Mouse (Mus musculus) heart, adult 11 months (tissue): ENCODE measurements around the gene Ldlrad3.

ENCODE experiments used
- DNase-seq: peaks from one replicate; pipeline ENCODE4 v3.0.0; 2022

The Ldlrad3 gene

DNA sequence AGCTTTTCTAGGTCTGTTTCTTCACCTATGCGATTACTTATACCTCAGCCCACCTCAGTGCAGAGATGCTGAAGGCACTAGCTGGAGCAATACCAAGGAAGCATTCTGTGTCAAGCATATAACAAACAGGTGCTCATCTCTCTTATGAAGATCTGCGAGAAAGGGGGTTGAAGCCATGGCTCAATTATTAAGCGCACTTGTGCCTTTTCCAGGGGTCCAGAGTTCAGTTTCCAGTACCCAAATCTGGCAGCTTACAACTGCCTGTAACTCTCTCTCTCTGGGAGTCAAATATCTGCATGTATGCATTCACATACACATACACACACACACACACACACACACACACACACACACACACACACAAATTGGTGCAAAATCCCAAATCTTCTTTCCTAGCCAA lies 72.4 kb downstream of the Ldlrad3 start:
- DNase-seq: no peak

DNA sequence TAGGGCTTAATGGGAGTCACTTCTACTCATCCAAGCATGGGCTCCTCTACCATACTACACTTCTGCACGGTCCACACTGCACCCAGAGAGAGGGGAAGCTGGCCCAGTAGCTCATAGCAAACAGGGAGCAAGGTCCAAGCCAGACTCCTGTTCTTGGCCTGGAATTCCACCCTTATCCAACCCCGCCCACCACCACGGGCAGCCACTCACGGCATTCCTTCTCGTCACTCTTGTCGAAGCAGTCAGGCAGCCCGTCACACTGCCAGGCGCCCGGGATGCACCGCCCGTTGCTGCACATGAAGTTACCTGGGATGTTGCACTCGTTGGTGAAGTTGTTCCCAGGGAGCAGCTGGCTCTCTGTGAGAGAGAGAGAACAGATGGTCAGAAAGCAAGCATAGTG lies 72.9 kb downstream of the Ldlrad3 start:
- DNase-seq: peak; percentile 87

DNA sequence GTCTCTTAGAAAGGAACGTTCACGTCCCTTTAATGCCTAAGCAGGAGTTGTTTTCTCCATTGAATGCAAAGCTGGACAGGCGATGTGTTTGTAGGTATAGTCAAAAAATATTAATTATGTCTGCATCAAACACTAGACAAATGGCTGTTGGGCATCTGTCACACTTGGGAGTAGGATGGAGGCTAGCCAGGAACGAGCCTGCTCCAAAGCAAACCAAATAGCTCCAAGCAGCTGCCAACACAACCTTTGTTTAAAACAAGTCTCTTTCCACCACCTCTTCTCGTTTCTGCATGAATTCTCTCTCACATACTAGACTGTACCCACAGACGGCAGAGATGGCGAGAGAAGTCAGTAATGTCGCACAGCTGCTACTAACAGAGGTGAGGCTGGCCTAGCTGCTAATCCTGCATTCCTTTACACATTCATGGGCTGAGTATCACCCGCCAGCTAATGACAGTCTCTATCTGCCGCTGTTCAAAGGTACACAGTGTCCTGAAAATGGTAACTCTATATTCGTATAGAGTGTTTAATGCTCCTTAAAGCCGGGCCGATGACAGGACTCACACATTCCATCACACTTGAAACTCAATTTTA lies 74.2 kb downstream of the Ldlrad3 start:
- DNase-seq: no peak

DNA sequence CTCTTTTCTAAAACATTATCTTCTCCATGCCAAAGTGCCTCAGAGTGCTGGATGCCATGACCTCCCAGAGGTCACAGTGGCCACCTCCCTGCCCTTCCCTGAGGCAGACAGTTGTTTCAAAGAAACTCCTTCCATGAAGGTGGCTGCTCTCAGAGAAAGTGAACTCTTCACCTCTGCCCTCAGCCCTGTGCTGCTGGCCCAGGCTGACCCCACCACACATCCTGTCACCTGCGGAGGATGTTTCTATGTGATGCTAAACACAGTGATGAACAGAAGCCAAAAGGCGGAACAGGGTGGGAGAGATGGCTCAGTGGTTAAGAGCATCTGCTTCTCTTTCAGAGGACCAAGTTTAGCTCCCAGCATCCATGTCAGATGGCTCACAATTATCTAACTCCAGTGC lies 75.9 kb downstream of the Ldlrad3 start:
- no peak for DNase-seq

DNA sequence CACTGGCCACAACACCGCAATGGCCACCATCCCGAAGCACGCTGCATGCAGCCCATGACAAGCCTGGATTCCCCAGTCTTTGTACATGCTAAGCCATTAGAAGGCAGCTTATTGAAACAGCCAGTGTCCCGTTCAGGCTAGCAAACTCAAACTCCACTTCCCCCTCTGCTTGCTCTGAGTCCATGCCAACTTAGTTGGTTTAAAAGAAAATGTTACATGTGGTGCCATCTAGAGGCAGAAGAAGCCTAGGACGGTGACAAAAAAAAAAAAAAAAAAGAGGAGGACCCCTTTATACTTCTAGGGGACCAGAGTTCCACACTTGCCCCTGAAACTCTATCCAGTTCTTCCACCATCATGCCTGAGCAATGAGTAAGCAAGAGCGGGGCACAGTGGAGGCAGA lies 78.9 kb downstream of the Ldlrad3 start:
- no peak for DNase-seq

DNA sequence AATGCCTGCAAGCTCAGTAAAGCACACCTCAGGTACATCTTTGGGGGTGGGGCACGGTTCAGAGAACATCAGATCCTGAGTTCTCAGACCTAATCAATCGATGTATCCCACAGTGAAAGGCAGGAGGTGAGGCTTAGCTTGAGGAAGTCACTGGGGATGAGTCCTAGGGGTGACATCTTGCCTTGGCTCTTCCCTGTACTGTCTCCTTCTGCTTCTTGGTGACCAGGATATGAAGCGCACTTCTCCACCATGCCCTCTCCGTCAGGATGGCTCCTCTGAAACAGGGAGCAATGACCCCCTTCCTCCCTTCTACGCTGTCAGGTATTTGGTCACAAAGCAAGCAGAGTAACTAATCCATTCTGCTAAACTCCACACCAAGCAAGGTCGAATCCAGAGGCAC lies 79.5 kb downstream of the Ldlrad3 start:
- no peak for DNase-seq

DNA sequence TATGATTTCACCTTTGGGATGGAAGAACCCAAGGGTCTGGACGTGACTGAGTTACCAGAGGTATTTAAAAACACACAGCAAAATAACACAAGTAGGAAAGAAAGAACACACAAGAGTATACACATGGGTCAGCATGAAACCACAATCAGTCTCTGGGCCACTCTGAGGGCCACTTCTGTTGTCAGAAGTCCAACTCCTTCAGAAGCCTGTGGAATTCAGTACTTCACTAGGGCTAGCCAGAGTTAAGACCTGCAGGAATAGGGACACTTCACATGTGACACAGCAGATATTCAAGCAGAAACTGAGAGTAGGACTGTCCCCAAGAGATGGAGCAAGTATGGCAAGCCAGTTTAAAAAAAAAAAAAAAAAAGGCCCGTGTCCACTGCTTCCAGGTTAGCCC lies 80.7 kb downstream of the Ldlrad3 start:
- no peak for DNase-seq

DNA sequence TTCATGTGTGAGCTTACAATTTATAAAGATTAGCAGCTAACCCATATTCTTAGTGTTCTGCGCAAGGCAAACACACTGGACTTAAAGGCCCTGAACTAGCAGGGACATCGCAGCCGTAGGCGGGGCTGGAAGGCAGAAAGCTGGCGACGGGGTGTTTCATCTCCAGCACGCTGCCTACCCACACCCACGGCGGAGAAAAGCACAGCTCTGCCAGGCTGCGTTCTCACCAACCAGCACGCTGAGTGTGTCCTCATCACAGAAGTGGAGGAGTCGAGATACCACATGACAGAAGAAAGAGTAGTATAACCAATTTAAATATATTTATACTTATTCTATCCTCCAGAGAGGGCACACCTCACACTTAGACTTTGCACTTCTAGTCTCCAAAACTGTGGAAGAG lies 82.2 kb downstream of the Ldlrad3 start:
- no peak for DNase-seq

DNA sequence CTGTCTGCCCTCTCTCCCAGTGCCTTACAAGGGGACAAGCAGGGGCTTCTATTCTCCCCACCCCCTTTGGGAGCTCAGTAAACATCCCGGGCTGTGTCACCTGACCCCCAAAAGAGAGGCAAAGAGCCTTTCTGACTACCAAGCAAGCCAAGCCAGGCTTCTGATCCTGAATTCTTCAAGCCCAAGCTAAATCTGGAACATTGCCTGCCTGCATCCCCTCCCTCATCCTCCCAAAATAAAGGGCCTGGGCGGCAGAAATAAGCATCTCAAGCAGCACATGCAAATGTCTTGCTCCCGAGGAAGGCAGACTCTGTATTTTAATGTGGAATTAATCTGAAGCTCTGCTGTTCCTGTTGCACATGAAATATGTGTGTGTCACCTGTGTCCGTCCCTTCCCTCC lies 85.7 kb downstream of the Ldlrad3 start:
- no peak for DNase-seq

DNA sequence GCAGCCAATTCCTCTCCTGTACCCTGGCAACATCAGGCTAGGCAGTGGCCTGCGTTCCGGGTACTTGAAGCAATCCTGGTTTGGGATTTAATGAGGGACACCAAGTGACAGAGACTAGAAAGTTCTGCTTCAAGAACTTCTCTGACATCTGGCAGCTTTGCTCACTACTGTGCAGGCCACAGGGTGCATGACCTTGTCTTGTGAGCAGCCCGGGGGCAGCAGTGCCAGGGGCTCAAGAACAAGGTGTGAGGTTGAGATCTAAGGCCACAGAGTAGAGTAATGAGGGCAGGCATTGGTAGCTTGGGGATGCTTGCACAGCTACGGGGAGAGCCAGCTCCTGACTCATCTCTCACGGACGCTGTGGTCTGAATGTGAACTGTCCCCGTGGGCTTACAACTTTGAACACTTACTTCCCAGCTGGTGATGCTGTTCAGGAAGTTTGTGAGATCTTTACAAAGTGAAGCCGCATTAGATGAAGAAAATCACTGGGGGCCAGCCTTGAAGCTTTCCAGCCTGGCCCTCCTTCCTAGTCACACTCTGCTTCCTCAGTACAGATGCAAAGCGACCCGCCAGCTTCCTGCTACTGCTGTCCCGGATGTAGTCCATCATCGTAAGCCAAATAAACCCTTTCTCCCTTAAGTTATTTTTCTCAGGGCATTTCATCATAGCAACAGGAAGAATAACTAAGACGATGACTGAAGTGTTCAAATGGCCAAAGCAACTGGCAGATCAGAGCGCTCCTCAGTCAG lies 86.3 kb downstream of the Ldlrad3 start:
- no peak for DNase-seq

DNA sequence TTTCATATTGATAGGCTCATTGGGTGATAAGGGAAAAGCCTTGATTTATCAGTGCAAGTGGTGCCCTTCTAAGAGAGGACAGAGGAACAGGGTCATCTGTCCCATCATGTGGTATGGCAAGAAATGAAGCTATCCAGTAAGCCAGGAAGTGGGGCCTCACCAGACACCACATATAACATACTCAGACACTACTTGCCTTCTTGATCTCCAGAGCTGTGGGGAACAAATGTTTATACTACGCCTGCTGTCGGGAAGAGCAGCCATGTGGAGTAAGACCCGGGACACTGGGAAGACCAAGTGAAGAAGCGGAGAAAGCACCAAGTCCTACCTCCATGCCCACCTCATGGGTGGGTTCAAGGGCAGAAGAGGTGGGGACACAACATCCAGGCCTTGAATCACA lies 86.9 kb downstream of the Ldlrad3 start:
- DNase-seq: no peak

DNA sequence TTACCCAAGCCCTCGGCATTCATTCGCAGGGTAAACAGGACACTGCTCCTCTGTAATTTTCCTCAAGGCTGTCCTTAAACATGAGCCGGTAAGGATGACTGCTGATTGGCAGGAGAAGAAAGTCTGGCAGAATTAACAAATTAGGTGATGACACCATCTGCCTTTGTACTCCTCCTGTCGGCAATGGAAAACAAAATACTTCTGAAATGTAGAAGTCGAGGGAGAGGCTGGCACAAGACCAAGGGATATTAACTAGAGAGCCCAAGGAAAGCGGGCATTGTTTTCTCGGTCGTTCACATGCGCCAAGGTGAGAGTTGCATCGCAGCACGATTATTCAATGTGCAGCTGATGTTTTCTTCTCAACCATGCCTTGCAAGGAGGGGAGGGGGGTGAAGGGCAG lies 91.4 kb downstream of the Ldlrad3 start:
- no peak for DNase-seq

DNA sequence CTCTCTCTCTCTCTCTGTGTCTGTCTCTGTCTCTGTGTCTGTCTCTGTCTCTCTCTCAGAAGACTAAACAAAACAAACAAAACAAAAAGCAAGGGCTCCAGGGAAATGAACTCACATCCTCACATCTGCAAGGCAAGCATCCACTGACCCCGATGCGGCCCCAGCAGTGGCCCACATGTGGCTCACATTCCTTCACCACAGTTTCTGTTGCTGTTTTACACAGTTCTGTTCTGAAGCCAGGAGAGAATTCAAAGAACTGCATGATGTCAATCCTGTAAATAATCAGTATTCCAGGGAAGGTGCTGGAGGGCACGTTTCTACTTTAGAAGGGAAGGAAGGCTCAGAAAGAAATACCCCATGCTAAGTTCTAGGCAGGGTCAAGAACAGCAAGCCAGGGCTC lies 91.9 kb downstream of the Ldlrad3 start:
- DNase-seq: no peak

DNA sequence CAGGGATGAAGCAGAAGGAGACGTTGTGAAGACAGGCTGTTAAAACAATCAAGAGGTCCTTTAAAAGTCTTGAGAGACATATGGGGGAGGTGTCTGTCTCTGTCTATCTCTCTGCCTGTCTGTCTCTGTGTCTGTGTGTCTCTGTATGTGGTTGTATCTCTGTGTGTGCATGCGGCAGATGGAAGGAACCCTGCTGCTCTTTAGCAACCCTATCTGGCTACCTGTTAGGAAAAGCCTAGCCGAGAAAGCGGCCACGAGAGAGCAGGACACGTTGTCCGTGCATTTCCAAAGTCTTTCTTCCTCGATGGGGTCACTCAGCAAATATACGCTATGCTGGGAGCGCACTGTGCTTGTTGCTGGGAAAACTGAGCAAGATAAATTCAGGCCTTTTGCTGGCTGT lies 93.6 kb downstream of the Ldlrad3 start:
- no peak for DNase-seq

DNA sequence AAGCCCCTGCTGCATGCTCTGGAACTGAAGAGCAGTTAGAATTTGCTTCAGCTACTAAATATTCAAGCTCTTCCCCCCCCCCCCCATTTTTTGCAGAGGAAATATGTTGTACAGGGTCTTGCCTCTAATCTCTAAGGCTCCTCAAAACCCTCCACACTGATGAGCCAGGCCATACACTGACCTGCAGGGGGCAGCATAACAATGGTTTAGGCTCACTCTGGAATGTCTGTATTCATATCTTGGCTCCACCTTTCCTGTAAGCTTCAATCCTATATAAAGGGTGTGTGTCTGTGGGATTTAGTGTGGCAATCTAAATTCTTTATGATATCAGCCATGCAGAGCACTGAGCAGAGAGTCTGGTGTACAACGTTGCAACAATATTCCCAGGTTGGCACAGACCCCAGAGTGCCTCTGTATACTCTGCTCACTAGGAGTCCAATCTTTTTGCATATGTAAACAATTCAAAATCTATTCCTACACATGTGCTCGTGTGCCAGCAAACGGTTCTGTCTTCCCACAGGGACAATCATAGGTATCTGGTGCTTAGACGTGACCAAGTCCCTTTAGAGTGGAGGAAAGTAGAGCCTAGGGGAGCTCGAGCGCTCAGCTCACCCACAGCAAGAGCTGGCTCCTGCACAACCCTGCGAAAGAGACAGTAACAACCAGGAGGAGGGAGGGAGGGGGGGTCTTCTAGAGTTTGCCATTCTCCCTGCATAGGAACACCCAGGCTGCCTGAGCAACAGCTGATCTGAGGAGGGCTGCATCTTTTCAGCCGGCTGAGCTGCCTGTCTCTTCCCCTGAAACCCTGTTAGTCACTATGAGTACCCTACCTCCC lies 94.5 kb downstream of the Ldlrad3 start:
- DNase-seq: no peak

DNA sequence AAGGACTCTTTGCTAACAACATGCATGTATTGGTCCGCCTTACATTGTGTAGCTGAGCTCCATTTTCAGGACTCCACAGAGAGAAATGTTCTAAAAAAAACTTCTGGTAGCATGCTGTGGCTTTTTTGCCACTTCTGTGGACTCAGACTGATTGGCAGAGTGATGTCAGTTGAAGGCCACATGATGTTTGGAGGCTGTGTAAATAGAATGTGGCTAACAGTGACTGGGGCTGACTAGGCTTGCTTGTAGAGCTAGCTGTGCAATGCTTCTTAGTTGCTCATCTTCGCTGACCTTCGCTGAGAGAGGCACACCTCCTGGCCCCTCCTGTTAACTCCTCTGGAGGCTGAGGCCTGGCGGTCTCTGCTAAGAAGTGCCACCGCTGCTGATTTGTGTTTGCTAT lies 98.4 kb downstream of the Ldlrad3 start:
- DNase-seq: no peak

DNA sequence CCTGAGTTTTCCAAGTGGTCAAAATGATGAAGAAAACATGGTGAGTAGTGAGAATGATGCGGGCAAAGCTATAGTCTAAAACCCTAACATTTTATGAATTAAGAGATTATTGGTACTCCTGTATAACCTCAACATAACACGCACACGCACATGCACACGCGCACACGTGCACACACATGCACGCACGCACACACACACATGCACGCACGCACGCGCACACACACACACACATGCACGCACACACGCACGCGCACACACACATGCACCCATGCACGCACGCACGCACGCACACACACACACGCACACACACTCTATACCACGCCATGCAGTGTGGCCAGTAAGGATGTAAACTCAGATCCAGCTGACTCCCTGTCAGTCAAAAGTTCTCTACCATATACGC lies 99.6 kb downstream of the Ldlrad3 start:
- DNase-seq: no peak

DNA sequence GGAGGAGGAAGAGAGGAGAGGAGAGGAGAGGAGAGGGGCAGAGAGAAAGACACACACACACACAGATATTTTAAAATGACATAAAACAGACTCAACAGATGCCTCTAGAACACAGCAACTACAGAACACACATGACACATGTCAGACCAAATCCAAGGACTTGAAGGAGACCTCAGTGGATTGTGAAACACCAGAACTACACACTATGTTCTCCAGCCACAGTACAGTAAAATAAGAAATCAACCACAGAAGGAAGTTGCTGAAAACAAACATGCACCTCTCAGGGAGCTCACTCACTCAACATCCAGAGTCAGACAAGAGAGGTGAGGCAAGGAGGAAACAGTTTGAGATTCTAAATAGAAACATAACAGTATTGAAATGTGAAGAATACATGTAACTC lies 103.4 kb downstream of the Ldlrad3 start:
- DNase-seq: no peak

DNA sequence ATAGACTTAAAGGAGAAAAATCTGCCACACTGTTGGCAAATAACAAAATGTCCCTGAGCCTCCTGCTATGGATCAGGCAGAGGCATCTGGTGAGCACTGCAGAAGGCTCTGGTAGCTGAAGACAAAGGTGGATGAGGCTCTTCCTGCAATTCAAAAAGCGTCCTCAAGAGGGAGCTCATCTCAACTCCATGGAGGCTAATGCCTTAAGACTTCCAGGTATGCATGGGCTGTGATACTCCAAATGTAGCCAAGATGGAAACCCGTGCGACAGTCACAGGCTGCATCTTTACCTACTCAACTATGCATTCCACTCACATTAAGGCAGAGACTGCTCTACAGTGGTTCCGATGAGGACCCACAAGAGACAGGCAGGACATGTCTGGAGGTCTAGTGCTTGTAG lies 108.6 kb downstream of the Ldlrad3 start:
- DNase-seq: no peak

DNA sequence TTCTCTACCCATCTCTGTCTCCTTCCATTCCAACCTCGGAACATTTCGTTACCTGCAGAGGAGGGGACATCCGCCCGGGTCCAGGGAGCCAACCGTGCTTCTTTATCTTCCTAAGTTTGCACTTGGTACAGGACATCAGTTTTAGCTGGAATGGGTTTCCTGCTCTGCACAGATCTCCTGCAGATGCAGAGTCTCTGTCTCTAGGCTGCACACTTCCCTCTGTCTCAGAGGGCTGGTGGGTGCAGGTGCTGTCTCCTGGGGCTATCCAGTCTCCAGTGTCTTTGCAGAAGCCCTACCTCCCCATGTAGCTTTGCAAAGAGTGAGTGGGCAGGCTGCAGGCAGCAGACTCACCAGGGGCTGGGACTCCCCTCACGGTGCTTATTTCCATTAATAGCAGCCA lies 109.9 kb downstream of the Ldlrad3 start:
- DNase-seq: no peak

DNA sequence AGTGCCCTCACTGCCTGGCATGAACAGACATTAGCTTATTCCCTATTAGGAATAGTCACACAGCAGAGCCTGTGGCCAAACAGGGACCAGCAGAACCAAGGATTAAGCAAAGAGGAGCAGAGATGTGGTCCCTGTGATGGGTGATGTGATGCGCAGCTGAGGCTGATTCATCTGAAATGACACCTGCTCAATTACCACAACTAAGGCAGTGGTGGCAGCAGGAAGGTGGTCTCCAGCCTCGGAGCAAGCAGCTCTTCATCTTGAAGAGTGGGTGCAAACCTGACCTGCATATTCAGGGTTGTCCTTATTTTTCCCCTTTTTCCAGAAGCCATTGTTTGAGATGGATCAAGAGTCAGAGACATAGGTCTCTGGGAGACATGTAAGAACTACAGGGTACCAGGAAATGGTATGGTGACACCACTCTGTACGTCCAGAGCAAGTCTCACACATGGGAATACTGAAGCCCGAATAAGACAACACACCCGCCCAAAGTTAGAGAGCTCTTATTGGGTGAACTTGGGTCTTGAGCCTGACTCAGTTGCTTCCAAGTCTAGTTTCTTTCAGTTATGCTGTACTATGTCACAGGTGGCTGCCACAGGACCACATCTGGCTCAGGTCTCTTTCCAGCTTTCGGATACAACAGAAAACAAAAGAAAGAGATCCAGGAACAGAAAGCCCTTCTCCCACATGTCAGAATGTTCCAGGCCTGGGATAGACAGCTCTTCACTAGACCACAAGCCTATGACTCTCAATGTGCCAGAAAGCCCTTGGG lies 112.7 kb downstream of the Ldlrad3 start:
- DNase-seq: no peak

DNA sequence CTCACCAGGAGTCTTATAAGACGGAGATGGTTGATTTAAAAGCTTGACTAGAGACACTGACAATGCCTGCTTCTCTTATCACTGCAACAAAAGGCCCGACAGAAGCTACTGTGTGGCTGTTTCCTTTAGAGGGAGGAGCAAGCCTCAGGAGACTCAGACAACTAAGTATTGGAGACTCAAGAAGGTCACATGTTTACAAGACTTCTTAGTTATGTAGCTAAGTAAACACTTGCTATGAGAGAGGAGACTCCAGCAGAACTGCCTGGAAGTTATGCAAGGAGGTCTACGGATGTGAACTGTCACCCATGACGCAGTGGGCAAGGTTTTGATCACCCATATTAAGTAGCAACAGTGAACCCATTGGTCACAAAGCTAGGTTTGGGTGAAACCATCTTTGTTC lies 113.3 kb downstream of the Ldlrad3 start:
- no peak for DNase-seq

DNA sequence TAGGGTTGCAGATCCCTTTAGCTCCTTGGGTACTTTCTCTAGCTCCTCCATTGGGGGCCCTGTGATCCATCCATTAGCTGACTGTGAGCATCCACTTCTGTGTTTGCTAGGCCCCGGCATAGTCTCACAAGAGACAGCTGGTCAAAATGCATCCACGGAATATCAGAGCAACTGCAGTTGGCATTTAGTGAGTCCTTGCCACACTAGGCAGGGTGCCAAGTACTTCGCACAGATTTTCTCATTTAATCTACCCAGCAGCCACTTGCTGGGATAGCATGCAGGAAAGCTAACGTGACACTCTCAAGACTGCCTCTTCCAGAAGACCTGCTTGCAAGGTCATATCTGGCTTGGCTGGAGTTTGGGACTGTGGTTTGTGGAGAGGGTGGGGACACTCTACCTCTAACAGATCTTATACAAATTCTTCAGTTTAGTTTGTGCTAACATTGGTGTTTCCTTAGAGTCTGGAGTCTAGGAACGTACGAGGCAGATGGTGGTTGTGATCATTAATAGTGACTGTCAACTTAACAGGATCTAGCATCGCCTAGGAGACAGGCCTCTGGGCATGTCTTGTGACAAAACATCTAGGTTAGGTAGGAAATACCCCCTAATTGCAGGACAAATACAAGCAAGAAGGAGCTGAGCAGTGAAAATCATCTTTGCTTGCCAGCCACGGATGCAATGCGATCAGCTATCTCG lies 115.0 kb downstream of the Ldlrad3 start:
- no peak for DNase-seq
